Mouse (Mus musculus) lung, embryonic 14.5 days (tissue): Measurements from ENCODE around the gene Mast3. TPM values are rescaled to one million over a fixed set of nuclear protein-coding genes. Genes with fewer than 3 reads are reported as not detected.

Source experiments
- ATAC-seq: fragments of 200-750 bp; cut with Nextera tagmentation; 2 replicates; pipeline ENCODE4 v1.8.0; 2017; ENCODE audit warnings: mild to moderate bottlenecking, moderate TSS enrichment, moderate library complexity; ENCODE audit not compliant: insufficient read depth
- DNase-seq: peaks from one replicate; pipeline ENCODE4 v3.0.0-alpha.2; 2015
- H3K27ac ChIP-seq: fragments of 300-500 bp; sonication (generic); 2 replicates; pipeline ENCODE4 v1.5.1; 2014; ENCODE audit warnings: low read depth, mild to moderate bottlenecking, moderate library complexity
- H3K27me3 ChIP-seq: fragments of 300-500 bp; sonication (generic); 2 replicates; pipeline ENCODE4 v1.6.1; 2014; ENCODE audit warnings: low read length, control low read depth; ENCODE audit not compliant: insufficient read depth
- H3K36me3 ChIP-seq: fragments of 300-500 bp; sonication (generic); 2 replicates; pipeline ENCODE4 v1.6.1; 2014; ENCODE audit warnings: control low read depth; ENCODE audit not compliant: insufficient read depth
- H3K4me1 ChIP-seq: fragments of 300-500 bp; sonication (generic); 2 replicates; pipeline ENCODE4 v1.6.1; 2014; ENCODE audit warnings: antibody characterized with exemption, control low read depth; ENCODE audit not compliant: insufficient read depth
- H3K4me2 ChIP-seq: fragments of 300-500 bp; sonication (generic); 2 replicates; pipeline ENCODE4 v1.6.1; 2014; ENCODE audit warnings: mild to moderate bottlenecking
- H3K4me3 ChIP-seq: fragments of 300-500 bp; sonication (generic); 2 replicates; pipeline ENCODE4 v1.5.1; 2014; ENCODE audit warnings: low read depth, low read length
- H3K9ac ChIP-seq: fragments of 300-500 bp; sonication (generic); 2 replicates; pipeline ENCODE4 v1.6.1; 2014
- H3K9me3 ChIP-seq: fragments of 300-500 bp; sonication (generic); 2 replicates; pipeline ENCODE4 v1.6.1; 2016; ENCODE audit warnings: low read depth, low read length, control low read depth
- CTCF ChIP-seq: IDR thresholded peaks from 2 replicates; pipeline ENCODE4 v1.5.1; 2016; ENCODE audit warnings: antibody characterized with exemption, low read depth
- WGBS: fragments of 180-500 bp; shearing (Covaris S2); extraction: QIAGEN DNeasy Blood & Tissue Kit; methylation state at CpG from one replicate; pipeline ENCODE4 v1.1.7; 2014; 5-methylcytosine and 5-hydroxymethylcytosine counted together
- polyA plus RNA-seq: library from polyadenylated mRNA; unstranded; fragments of >200 nt; fragmentation: Nextera tagmentation; extraction: Ambion mirVana; gene quantifications from 2 replicates; pipeline ENCODE4 v1.2.1, GENCODE M21; 2014

The Mast3 gene
- polyA plus RNA-seq, 1 experiment from 2014 or later, result 18.0 TPM

GRCm38 (mm10) chr8:70802786-70803510 is 1.9 kb downstream of the Mast3 start:
- Histone ChIP-seq H3K4me1 (peaks cover 6% of the 10 kb centered on the region; the same call in 1 of the 2 replicates), H3K36me3 (no peaks in the 10 kb centered on the region), H3K27ac (no peak overlapping the region), H3K4me2 (no peak overlapping the region; the same call in 1 of the 2 replicates), H3K27me3 (peaks cover 33% of the 10 kb centered on the region), H3K9me3 (no peaks in the 10 kb centered on the region), H3K4me3 (no peak overlapping the region; the same call in 1 of the 2 replicates), H3K9ac (no peak overlapping the region)
- DNase-seq, result no peak
- TF ChIP-seq CTCF, result no peak
- ATAC-seq, result no peak
- 49% methylated on average over 11 of the region's 11 CpGs for WGBS

- no peak for ATAC-seq
- Histone ChIP-seq H3K4me3 (no peak overlapping the region), H3K9ac (no peak overlapping the region), H3K4me2 (no peak overlapping the region), H3K4me1 (peaks cover 9% of the 10 kb centered on the region; the same call in 1 of the 2 replicates), H3K27me3 (peaks cover 37% of the 10 kb centered on the region), H3K36me3 (no peaks in the 10 kb centered on the region), H3K27ac (no peak overlapping the region), H3K9me3 (no peaks in the 10 kb centered on the region)
- no peak for DNase-seq
- no peak for TF ChIP-seq CTCF
- WGBS, result 71% methylated on average over 1 of the region's 1 CpGs
Observed at GRCm38 (mm10) chr8:70801830-70802229, 3.0 kb downstream of the Mast3 start.

- Histone ChIP-seq H3K9me3 (no peaks in the 10 kb centered on the region), H3K4me3 (no peak overlapping the region), H3K27me3 (peaks cover 37% of the 10 kb centered on the region), H3K4me2 (no peak overlapping the region), H3K4me1 (peaks cover 9% of the 10 kb centered on the region; the same call in 1 of the 2 replicates), H3K36me3 (no peaks in the 10 kb centered on the region), H3K27ac (no peak overlapping the region), H3K9ac (no peak overlapping the region)
- ATAC-seq (no peak), DNase-seq (no peak)
- TF ChIP-seq CTCF, result no peak
- WGBS, result 17% methylated on average over 14 of the region's 15 CpGs
Observed at GRCm38 (mm10) chr8:70801156-70801555, 3.7 kb downstream of the Mast3 start.

DNA sequence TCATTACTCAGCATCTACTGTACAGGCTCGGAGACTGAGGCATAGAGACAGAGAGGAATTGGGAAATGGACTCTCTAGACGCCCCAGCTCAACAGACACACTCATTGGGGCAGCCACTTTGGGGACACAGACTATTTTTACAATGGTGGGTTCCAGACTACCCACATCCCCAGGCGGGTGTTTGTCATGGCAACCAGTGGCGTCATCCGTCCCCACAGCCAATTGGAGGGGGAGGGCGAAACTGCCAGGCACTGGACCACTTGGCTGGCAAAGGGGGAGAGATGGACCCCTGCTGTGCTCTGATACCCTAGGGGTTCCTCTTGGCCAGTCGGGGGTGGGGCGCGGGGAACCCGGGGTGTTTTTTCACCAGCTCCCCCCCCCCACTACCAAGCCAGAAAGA is 4.2 kb downstream of the Mast3 start:
- H3K27me3 ChIP-seq, result peaks cover 37% of the 10 kb centered on the region
- WGBS, result 59% methylated on average over 10 of the region's 10 CpGs
- no peak for ATAC-seq

GRCm38 (mm10) chr8:70798281-70798680 is 6.6 kb downstream of the Mast3 start:
- WGBS, result 9% methylated on average over 15 of the region's 15 CpGs

More for the DNA sequence above, 4.2 kb downstream of the Mast3 start:
- Histone ChIP-seq H3K27ac (no peak overlapping the region), H3K4me1 (peaks cover 9% of the 10 kb centered on the region; the same call in 1 of the 2 replicates), H3K9ac (no peak overlapping the region), H3K36me3 (no peaks in the 10 kb centered on the region), H3K4me3 (no peak overlapping the region), H3K9me3 (no peaks in the 10 kb centered on the region), H3K4me2 (no peak overlapping the region)
- no peak for TF ChIP-seq CTCF
- no peak for DNase-seq

DNA sequence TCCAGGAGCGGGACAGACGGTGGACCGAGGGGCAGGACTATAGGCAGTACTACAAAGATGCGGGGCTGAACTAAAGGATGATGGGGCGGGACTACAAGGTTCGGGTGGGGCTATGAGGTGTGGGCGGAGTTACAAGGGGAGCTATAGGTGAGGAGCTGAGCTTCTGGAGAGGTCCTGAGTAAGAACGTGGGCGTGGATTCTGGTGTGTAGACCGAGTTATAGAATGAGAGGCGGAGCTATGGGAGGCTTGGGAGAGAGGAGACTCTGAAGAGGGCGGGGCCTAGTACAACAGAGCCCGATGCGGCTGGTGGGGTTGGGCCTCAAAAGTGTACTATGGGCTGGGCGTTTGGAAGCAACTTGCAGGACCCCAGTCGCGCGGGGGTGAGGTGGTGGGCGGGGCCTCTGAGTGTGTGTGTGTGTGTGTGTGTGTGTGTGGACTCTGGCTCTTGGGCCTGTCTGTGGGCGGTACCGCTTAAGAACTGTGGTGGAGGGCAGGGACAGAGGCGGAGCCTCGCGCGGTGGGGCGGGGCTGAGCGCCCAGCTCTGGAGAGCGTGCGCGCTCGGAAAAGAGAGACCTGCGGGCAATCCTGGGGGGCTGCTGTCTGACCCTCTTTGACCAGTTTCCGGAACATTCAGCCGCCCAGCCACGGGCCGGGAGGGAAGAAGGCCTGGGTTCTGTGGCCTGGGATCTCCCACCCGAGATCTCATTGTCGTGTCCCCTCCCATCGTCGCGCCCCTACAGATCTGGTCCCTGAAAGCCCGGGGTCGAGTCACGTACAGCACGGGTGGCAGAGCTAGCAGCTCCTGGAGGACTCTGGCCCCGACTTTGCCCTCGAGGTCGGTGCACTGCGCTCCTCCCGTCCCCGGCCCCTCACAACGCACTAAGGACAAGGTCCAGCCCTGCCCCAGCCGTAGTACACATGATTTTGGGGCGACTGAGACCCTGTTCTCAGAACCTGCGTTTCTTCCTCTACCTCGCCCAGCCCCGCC is 7.5 kb downstream of the Mast3 start:
- Histone ChIP-seq H3K27me3 (peaks cover 23% of the 10 kb centered on the region), H3K27ac (no peak overlapping the region)
- ATAC-seq, result peak; percentile 84

More at GRCm38 (mm10) chr8:70798281-70798680, 6.6 kb downstream of the Mast3 start:
- ATAC-seq, result no peak
- H3K27ac ChIP-seq, result no peak overlapping the region
- peak overlapping the region; percentile 52 for H3K4me3 ChIP-seq
- peaks cover 25% of the 10 kb centered on the region for H3K27me3 ChIP-seq
- no peaks in the 10 kb centered on the region for H3K36me3 ChIP-seq
- DNase-seq, result peak; percentile 27
- no peak for TF ChIP-seq CTCF
- no peak overlapping the region for H3K9ac ChIP-seq
- 0 out of 2 replicates have a peak, but pooled peaks cover 4% of the 10 kb centered on the region for H3K4me1 ChIP-seq
- H3K9me3 ChIP-seq, result no peaks in the 10 kb centered on the region
- peak overlapping the region; percentile 91 for H3K4me2 ChIP-seq

More for the DNA sequence above, 7.5 kb downstream of the Mast3 start:
- TF ChIP-seq CTCF, result no peak
- Histone ChIP-seq H3K36me3 (no peaks in the 10 kb centered on the region), H3K4me3 (peak overlapping the region; percentile 52), H3K9ac (peak overlapping the region; percentile 50), H3K4me1 (peaks cover 8% of the 10 kb centered on the region), H3K9me3 (no peaks in the 10 kb centered on the region), H3K4me2 (peak overlapping the region; percentile 91)
- peak; percentile 93 for DNase-seq
- under 1% methylated on average over 56 of the region's 57 CpGs for WGBS
